Mouse (Mus musculus) spleen, adult 2 months (tissue): ENCODE results near the gene Rab3b. TPM values are rescaled to one million over a fixed set of nuclear protein-coding genes. Genes with fewer than 3 reads are reported as not detected.

ENCODE experiments used
- DNase-seq, 2 experiments: peaks; one replicate each; pipeline versions ENCODE4 v3.0.0 to v3.0.0-alpha.2; 2012 to 2021; ENCODE audit warnings: low spot score in 2 of 2, low read depth in 1 of 2
- H3K27ac ChIP-seq: fragments of 200-500 bp; 2 replicates; pipeline ENCODE4 v1.5.1; 2012; ENCODE audit warnings: low read length, inconsistent platforms; ENCODE audit not compliant: insufficient read depth
- H3K27me3 ChIP-seq: fragments of 200-500 bp; 2 replicates; pipeline ENCODE4 v1.6.1; 2012; ENCODE audit warnings: mild to moderate bottlenecking, moderate library complexity, low read length, inconsistent platforms; ENCODE audit not compliant: control insufficient read depth, insufficient read depth
- H3K36me3 ChIP-seq: fragments of 200-500 bp; 2 replicates; pipeline ENCODE4 v1.6.1; 2012; ENCODE audit warnings: mild to moderate bottlenecking, low read length, inconsistent platforms; ENCODE audit not compliant: control insufficient read depth, insufficient read depth
- H3K4me1 ChIP-seq: fragments of 200-500 bp; 2 replicates; pipeline ENCODE4 v1.6.1; 2011; ENCODE audit warnings: inconsistent platforms; ENCODE audit not compliant: control insufficient read depth, insufficient read depth, insufficient read length
- H3K4me3 ChIP-seq: fragments of 200-500 bp; 2 replicates; pipeline ENCODE4 v1.5.1; 2011; ENCODE audit warnings: mild to moderate bottlenecking, inconsistent platforms; ENCODE audit not compliant: insufficient read depth, insufficient read length; ENCODE audit errors: extremely low read depth
- CTCF ChIP-seq: fragments of 200-500 bp; IDR thresholded peaks from 2 replicates; pipeline ENCODE4 v1.5.1; 2011; ENCODE audit warnings: mild to moderate bottlenecking, inconsistent platforms; ENCODE audit not compliant: insufficient read depth, insufficient read length, insufficient replicate concordance; ENCODE audit errors: extremely low read depth
- POLR2A ChIP-seq: fragments of 200-500 bp; IDR thresholded peaks from 2 replicates; pipeline ENCODE4 v1.6.1; 2011; ENCODE audit warnings: low read depth, low read length, inconsistent platforms
- polyA plus RNA-seq: library from polyadenylated mRNA; depleted of rRNA; stranded (reverse); fragments of >200 nt; gene quantifications from 2 replicates; pipeline ENCODE4 v1.2.3, GENCODE M21; 2012; rRNA removed

Rab3b gene
- polyA plus RNA-seq, 1 experiment = 0.81 TPM

DNA sequence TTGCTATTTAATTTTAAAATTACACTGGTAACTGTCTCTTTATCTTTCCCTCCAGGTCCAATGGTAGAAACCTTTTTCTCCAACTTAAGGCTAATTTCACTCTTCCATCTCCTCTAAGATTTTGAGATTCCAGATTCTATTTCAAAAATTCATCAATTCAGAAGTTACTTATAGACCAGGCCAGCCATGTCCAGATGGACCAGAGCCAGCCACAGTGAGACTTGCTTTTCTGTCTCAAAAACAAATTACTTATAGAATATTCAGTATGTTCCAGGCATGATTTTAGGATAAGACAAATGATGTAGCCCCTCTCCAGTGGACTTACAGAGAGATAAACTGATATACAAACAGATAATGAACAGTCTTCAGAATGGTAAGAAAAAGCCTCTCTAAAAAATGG, 112.9 kb downstream of the Rab3b start:
- no peak for DNase-seq
- H3K36me3 ChIP-seq = no peaks in the 10 kb centered on the region
- H3K4me1 ChIP-seq = peaks cover 3% of the 10 kb centered on the region; the same call in 1 of the 2 replicates
- H3K4me3 ChIP-seq = no peak overlapping the region
- no peaks in the 10 kb centered on the region for H3K27me3 ChIP-seq
- TF ChIP-seq CTCF (no peak), POLR2A (no peak)
- H3K27ac ChIP-seq = no peak overlapping the region

Other genes starting within 250 kb of the Rab3b start
- gene 3110021N24Rik, start 159.4 kb upstream of the Rab3b start, polyA plus RNA-seq = 0.07 TPM in 1 of 2 replicates, not detected in the other
- 0.63 and 0.99 TPM in 2 replicates for gene Zfyve9, start 98.3 kb upstream of the Rab3b start, polyA plus RNA-seq
- 5.2 and 6.1 TPM in 2 replicates for gene Btf3l4, start 45.4 kb upstream of the Rab3b start, polyA plus RNA-seq
- gene Txndc12, start 44.5 kb upstream of the Rab3b start, polyA plus RNA-seq = 5.9 and 6.7 TPM in 2 replicates
- 32.7 and 44.2 TPM in 2 replicates for gene Kti12, start 31.3 kb upstream of the Rab3b start, polyA plus RNA-seq
- 0.14 TPM in 1 of 2 replicates, not detected in the other for gene A730015C16Rik, start 30.4 kb upstream of the Rab3b start, polyA plus RNA-seq
- gene Nrd1, start 121.6 kb downstream of the Rab3b start, polyA plus RNA-seq = 17.7 and 23.0 TPM in 2 replicates